Mouse (Mus musculus) embryonic facial prominence, embryonic 11.5 days (tissue): Measurements from ENCODE around the gene Tmc3. TPM values are rescaled to one million over a fixed set of nuclear protein-coding genes. Genes with fewer than 3 reads are reported as not detected.

ENCODE experiments used
- ATAC-seq: fragments of 200-750 bp; cut with Nextera tagmentation; replicated peaks from 2 replicates; pipeline ENCODE4 v1.8.0; 2017; ENCODE audit warnings: low read depth; ENCODE audit not compliant: insufficient number of reproducible peaks, low FRiP score, low TSS enrichment
- DNase-seq: peaks from one replicate; pipeline ENCODE4 v3.0.0-alpha.2; 2015; ENCODE audit warnings: low spot score
- H3K27ac ChIP-seq: fragments of 300-500 bp; sonication (generic); replicated peaks from 2 replicates; pipeline ENCODE4 v1.5.1; 2014; ENCODE audit warnings: mild to moderate bottlenecking, low read depth, low read length, control low read depth
- H3K27me3 ChIP-seq: fragments of 300-500 bp; sonication (generic); 2 replicates; pipeline ENCODE4 v1.6.1; 2014; ENCODE audit warnings: mild to moderate bottlenecking, low read length, moderate library complexity, mixed read lengths; ENCODE audit not compliant: control insufficient read depth, insufficient read depth
- H3K36me3 ChIP-seq: fragments of 300-500 bp; sonication (generic); replicated peaks from 2 replicates; pipeline ENCODE4 v1.6.1; 2014; ENCODE audit warnings: low read depth, mild to moderate bottlenecking, low read length, moderate library complexity, mixed read lengths; ENCODE audit not compliant: control insufficient read depth, insufficient read depth
- H3K4me1 ChIP-seq: fragments of 300-500 bp; sonication (generic); 2 replicates; pipeline ENCODE4 v1.6.1; 2014; ENCODE audit warnings: low read length, mixed read lengths; ENCODE audit not compliant: control insufficient read depth, insufficient read depth
- H3K4me2 ChIP-seq: fragments of 300-500 bp; sonication (generic); 2 replicates; pipeline ENCODE4 v1.6.1; 2014; ENCODE audit warnings: low read depth, mild to moderate bottlenecking, control low read depth, low read length, moderate library complexity
- H3K4me3 ChIP-seq: fragments of 300-500 bp; sonication (generic); 2 replicates; pipeline ENCODE4 v1.5.1; 2014; ENCODE audit warnings: low read depth, low read length, control low read depth
- H3K9ac ChIP-seq: fragments of 300-500 bp; sonication (generic); replicated peaks from 2 replicates; pipeline ENCODE4 v1.6.1; 2014; ENCODE audit warnings: mild to moderate bottlenecking, control low read depth, low read length
- H3K9me3 ChIP-seq: fragments of 300-500 bp; sonication (generic); replicated peaks from 2 replicates; pipeline ENCODE4 v1.6.1; 2016; ENCODE audit warnings: mild to moderate bottlenecking, low read length, inconsistent platforms, mixed read lengths; ENCODE audit not compliant: control insufficient read depth
- WGBS: fragments of 180-500 bp; shearing (Covaris S2); extraction: QIAGEN DNeasy Blood & Tissue Kit; methylation state at CpG from one replicate; pipeline ENCODE4 v1.1.7; 2014; 5-methylcytosine and 5-hydroxymethylcytosine counted together
- polyA plus RNA-seq: library from polyadenylated mRNA; unstranded; fragments of >200 nt; fragmentation: Nextera tagmentation; extraction: Ambion mirVana; gene quantifications from 2 replicates; pipeline ENCODE4 v1.2.1, GENCODE M21; 2014

The Tmc3 gene
- polyA plus RNA-seq, 1 experiment from 2014 or later, result 1.1 TPM

GRCm38 (mm10) chr7:83644761-83645160 lies 60.0 kb downstream of the Tmc3 start:
- Histone ChIP-seq H3K9me3 (no peaks in the 10 kb centered on the region), H3K27ac (no peak overlapping the region), H3K4me1 (no peaks in the 10 kb centered on the region), H3K4me2 (no peak overlapping the region), H3K27me3 (no peaks in the 10 kb centered on the region), H3K4me3 (no peak overlapping the region), H3K36me3 (peaks cover 3% of the 10 kb centered on the region), H3K9ac (no peak overlapping the region)
- 90% methylated on average over 2 of the region's 2 CpGs for WGBS
- DNase-seq (no peak), ATAC-seq (no peak)

GRCm38 (mm10) chr7:83645476-83645875 lies 60.7 kb downstream of the Tmc3 start:
- ATAC-seq, result no peak
- WGBS, result 84% methylated on average over 5 of the region's 5 CpGs
- Histone ChIP-seq H3K36me3 (peaks cover 2% of the 10 kb centered on the region), H3K9ac (no peak overlapping the region), H3K4me3 (no peak overlapping the region), H3K4me2 (no peak overlapping the region), H3K27ac (no peak overlapping the region), H3K9me3 (no peaks in the 10 kb centered on the region), H3K27me3 (no peaks in the 10 kb centered on the region), H3K4me1 (no peaks in the 10 kb centered on the region)
- no peak for DNase-seq

DNA sequence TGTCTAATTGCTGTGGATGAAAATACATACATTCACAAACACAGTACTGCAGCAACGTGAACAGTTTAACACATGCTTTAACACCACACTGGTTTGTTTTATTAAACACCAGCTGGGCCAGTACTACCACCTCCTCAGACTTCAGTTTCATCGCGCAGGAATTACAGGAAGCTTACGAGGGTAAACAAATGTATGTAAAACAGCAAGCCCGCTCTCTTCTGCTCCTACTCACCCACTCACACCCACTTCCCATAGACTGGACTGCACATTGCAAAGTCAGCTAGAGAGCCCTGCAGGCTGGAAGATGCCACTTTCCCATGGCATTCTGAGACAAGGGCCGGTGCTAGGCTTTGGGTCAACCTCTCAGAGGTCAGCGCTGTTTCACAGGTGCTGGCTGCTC lies 64.1 kb downstream of the Tmc3 start:
- 79% methylated on average over 7 of the region's 7 CpGs for WGBS
- no peak for ATAC-seq

GRCm38 (mm10) chr7:83650638-83651037 lies 65.9 kb downstream of the Tmc3 start:
- no peak overlapping the region for H3K4me2 ChIP-seq
- H3K4me3 ChIP-seq, result no peak overlapping the region
- H3K27me3 ChIP-seq, result no peaks in the 10 kb centered on the region
- H3K4me1 ChIP-seq, result no peaks in the 10 kb centered on the region
- no peak overlapping the region for H3K27ac ChIP-seq
- H3K36me3 ChIP-seq, result no peaks in the 10 kb centered on the region
- no peak for ATAC-seq
- no peaks in the 10 kb centered on the region for H3K9me3 ChIP-seq
- DNase-seq, result no peak
- WGBS, result 89% methylated on average over 5 of the region's 5 CpGs
- no peak overlapping the region for H3K9ac ChIP-seq

More for the DNA sequence above, 64.1 kb downstream of the Tmc3 start:
- no peak for DNase-seq
- no peaks in the 10 kb centered on the region for H3K9me3 ChIP-seq
- H3K4me1 ChIP-seq, result no peaks in the 10 kb centered on the region
- no peaks in the 10 kb centered on the region for H3K36me3 ChIP-seq
- H3K9ac ChIP-seq, result no peak overlapping the region
- H3K27me3 ChIP-seq, result no peaks in the 10 kb centered on the region
- no peak overlapping the region for H3K27ac ChIP-seq
- no peak overlapping the region for H3K4me2 ChIP-seq
- no peak overlapping the region for H3K4me3 ChIP-seq

GRCm38 (mm10) chr7:83652498-83652897 lies 67.8 kb downstream of the Tmc3 start:
- no peaks in the 10 kb centered on the region for H3K9me3 ChIP-seq
- H3K4me1 ChIP-seq, result no peaks in the 10 kb centered on the region
- 81% methylated on average over 5 of the region's 5 CpGs for WGBS
- H3K36me3 ChIP-seq, result no peaks in the 10 kb centered on the region
- DNase-seq (no peak), ATAC-seq (no peak)
- no peaks in the 10 kb centered on the region for H3K27me3 ChIP-seq
- no peak overlapping the region for H3K9ac ChIP-seq
- no peak overlapping the region for H3K27ac ChIP-seq
- H3K4me3 ChIP-seq, result no peak overlapping the region
- no peak overlapping the region for H3K4me2 ChIP-seq

GRCm38 (mm10) chr7:83653605-83654051 lies 68.9 kb downstream of the Tmc3 start:
- no peaks in the 10 kb centered on the region for H3K4me1 ChIP-seq
- DNase-seq (no peak), ATAC-seq (no peak)
- H3K36me3 ChIP-seq, result no peaks in the 10 kb centered on the region
- no peaks in the 10 kb centered on the region for H3K27me3 ChIP-seq
- H3K9ac ChIP-seq, result no peak overlapping the region
- no peak overlapping the region for H3K4me3 ChIP-seq
- H3K9me3 ChIP-seq, result no peaks in the 10 kb centered on the region
- H3K4me2 ChIP-seq, result no peak overlapping the region
- 91% methylated on average over 2 of the region's 2 CpGs for WGBS
- H3K27ac ChIP-seq, result no peak overlapping the region

GRCm38 (mm10) chr7:83654196-83654595 lies 69.5 kb downstream of the Tmc3 start:
- DNase-seq, result no peak

DNA sequence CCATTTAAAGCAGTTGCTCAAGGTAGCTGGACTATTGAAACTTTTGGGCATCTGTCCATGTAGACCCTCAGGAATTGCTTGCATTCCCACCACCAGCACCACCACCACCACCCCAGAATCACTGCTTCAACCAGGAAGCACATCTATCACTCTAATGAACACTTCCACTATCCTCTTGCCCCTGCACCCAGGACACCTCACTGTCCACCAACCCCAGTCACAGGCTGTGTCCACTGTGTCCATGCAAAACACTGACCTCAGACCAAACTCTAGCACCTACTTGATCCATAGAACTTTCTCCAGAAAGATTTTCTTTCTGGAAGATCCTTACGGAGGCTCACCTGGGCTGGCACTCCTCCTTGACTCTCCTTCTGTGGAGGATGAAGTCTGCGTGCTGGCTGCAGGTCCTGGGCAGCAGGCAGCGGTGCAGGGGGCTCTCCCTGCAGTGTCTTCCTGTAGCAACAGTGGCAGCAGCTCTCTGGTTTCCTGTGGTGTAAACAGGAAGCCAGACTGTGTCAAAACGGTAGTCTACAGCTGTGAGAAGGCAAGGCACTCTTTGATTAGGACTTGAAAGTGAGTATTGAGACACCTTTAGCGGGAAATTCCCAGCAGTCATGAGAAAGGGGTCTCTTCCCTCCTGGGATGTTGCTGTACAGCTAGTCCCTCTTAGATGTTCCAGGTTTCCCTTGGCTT lies 70.4 kb downstream of the Tmc3 start:
- no peaks in the 10 kb centered on the region for H3K27me3 ChIP-seq
- no peak overlapping the region for H3K27ac ChIP-seq
- H3K9ac ChIP-seq, result no peak overlapping the region
- WGBS, result 61% methylated on average over 5 of the region's 5 CpGs
- H3K9me3 ChIP-seq, result no peaks in the 10 kb centered on the region
- H3K4me1 ChIP-seq, result no peaks in the 10 kb centered on the region
- H3K4me3 ChIP-seq, result no peak overlapping the region
- DNase-seq, result no peak
- H3K4me2 ChIP-seq, result no peak overlapping the region
- H3K36me3 ChIP-seq, result no peaks in the 10 kb centered on the region
- ATAC-seq, result no peak

More at GRCm38 (mm10) chr7:83654196-83654595, 69.5 kb downstream of the Tmc3 start:
- no peak for ATAC-seq
- Histone ChIP-seq H3K27me3 (no peaks in the 10 kb centered on the region), H3K4me2 (no peak overlapping the region), H3K27ac (no peak overlapping the region), H3K9me3 (no peaks in the 10 kb centered on the region), H3K4me3 (no peak overlapping the region), H3K36me3 (no peaks in the 10 kb centered on the region), H3K9ac (no peak overlapping the region), H3K4me1 (no peaks in the 10 kb centered on the region)
- WGBS, result 91% methylated on average over 2 of the region's 2 CpGs
